Mouse (Mus musculus) limb, embryonic 14.5 days (tissue): ENCODE data around the gene Atl3. TPM values are rescaled to one million over a fixed set of nuclear protein-coding genes. Genes with fewer than 3 reads are reported as not detected.
A peak's percentile ranks its signal among the peaks of the same experiment; 100 is the strongest.
"Not testable (repeated sequence)": the region's sequence is repeated elsewhere in the genome, so short reads cannot be mapped to it uniquely, and the experiment has no call there.

ENCODE experiments used
- ATAC-seq: fragments of 200-750 bp; cut with Nextera tagmentation; 2 replicates; pipeline ENCODE4 v1.8.0; 2017; ENCODE audit warnings: low read depth, moderate number of reproducible peaks, moderate TSS enrichment; ENCODE audit not compliant: low FRiP score
- DNase-seq: peaks from one replicate; pipeline ENCODE4 v3.0.0-alpha.2; 2015; ENCODE audit warnings: low spot score
- H3K27ac ChIP-seq: fragments of 300-500 bp; sonication (generic); replicated peaks from 2 replicates; pipeline ENCODE4 v1.5.1; 2014; ENCODE audit warnings: low read depth, mild to moderate bottlenecking, low read length, moderate library complexity, mixed read lengths
- H3K27me3 ChIP-seq: fragments of 300-500 bp; sonication (generic); 2 replicates; pipeline ENCODE4 v1.6.1; 2014; ENCODE audit warnings: low read length, mixed read lengths; ENCODE audit not compliant: control insufficient read depth, insufficient read depth
- H3K36me3 ChIP-seq: fragments of 300-500 bp; sonication (generic); 2 replicates; pipeline ENCODE4 v1.6.1; 2014; ENCODE audit warnings: mild to moderate bottlenecking, low read length, moderate library complexity, mixed read lengths; ENCODE audit not compliant: control insufficient read depth, insufficient read depth
- H3K4me1 ChIP-seq: fragments of 300-500 bp; sonication (generic); 2 replicates; pipeline ENCODE4 v1.6.1; 2014; ENCODE audit warnings: antibody characterized with exemption, low read length, mixed read lengths; ENCODE audit not compliant: control insufficient read depth, insufficient read depth
- H3K4me2 ChIP-seq: fragments of 300-500 bp; sonication (generic); replicated peaks from 2 replicates; pipeline ENCODE4 v1.6.1; 2014; ENCODE audit warnings: low read depth, mild to moderate bottlenecking, low read length, moderate library complexity; ENCODE audit not compliant: severe bottlenecking
- H3K4me3 ChIP-seq: fragments of 300-500 bp; sonication (generic); replicated peaks from 2 replicates; pipeline ENCODE4 v1.5.1; 2014; ENCODE audit warnings: low read length
- H3K9ac ChIP-seq: fragments of 300-500 bp; sonication (generic); 2 replicates; pipeline ENCODE4 v1.6.1; 2014; ENCODE audit warnings: mild to moderate bottlenecking, low read depth, low read length, moderate library complexity; ENCODE audit not compliant: severe bottlenecking
- H3K9me3 ChIP-seq: fragments of 300-500 bp; sonication (generic); 2 replicates; pipeline ENCODE4 v1.6.1; 2016; ENCODE audit warnings: low read length; ENCODE audit not compliant: control insufficient read depth
- POLR2A ChIP-seq: fragments of 200-500 bp; IDR thresholded peaks from 2 replicates; pipeline ENCODE4 v1.8.0; 2012; ENCODE audit warnings: inconsistent platforms, mild to moderate bottlenecking, moderate library complexity, borderline replicate concordance; ENCODE audit not compliant: insufficient read depth, insufficient read length; ENCODE audit errors: extremely low read depth
- WGBS: fragments of 180-500 bp; shearing (Covaris S2); extraction: QIAGEN DNeasy Blood & Tissue Kit; methylation state at CpG from one replicate; pipeline ENCODE4 v1.1.7; 2014; 5-methylcytosine and 5-hydroxymethylcytosine counted together
- polyA plus RNA-seq, 2 experiments: library from polyadenylated mRNA; depleted of rRNA in 1 of 2; stranded (reverse) in 1 of 2; unstranded in 1 of 2; fragments of >200 nt; fragmentation: Nextera tagmentation in 1 of 2; extraction: Ambion mirVana in 1 of 2; gene quantifications; 2 replicates each; pipeline versions ENCODE4 v1.2.1 to v1.2.3; 2012 to 2014

Atl3 gene
- polyA plus RNA-seq, 2 experiments: 19.0 to 32.9 TPM

DNA sequence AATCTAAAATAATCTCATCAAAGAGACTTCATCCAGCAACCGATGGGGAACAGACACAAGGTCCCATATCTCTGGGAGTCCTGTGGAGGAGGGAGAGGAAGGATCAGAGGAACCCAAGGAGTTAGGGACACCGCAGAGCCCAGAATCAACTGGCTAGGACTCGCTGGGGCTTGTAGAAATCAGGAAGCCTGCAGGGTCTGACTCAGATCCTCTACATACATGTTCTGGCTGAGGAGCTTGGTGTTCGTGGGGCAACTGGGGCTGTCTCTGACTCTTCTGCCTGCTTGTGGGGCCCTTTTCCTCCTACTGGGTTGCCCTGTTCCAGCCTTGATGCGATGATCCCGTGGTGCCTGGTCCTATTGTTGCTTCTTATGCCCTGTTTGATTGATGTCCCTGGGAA is 1.9 kb upstream of the Atl3 start:
- 75% methylated on average over 6 of the region's 6 CpGs for WGBS
- ATAC-seq (no peak), DNase-seq (no peak)
- H3K9ac ChIP-seq: no peak overlapping the region
- H3K9me3 ChIP-seq: no peaks in the 10 kb centered on the region
- H3K4me3 ChIP-seq: no peak overlapping the region
- no peaks in the 10 kb centered on the region for H3K27me3 ChIP-seq
- H3K4me2 ChIP-seq: no peak overlapping the region
- TF ChIP-seq POLR2A: no peak
- H3K36me3 ChIP-seq: no peaks in the 10 kb centered on the region
- no peak overlapping the region for H3K27ac ChIP-seq
- no peaks in the 10 kb centered on the region for H3K4me1 ChIP-seq

DNA sequence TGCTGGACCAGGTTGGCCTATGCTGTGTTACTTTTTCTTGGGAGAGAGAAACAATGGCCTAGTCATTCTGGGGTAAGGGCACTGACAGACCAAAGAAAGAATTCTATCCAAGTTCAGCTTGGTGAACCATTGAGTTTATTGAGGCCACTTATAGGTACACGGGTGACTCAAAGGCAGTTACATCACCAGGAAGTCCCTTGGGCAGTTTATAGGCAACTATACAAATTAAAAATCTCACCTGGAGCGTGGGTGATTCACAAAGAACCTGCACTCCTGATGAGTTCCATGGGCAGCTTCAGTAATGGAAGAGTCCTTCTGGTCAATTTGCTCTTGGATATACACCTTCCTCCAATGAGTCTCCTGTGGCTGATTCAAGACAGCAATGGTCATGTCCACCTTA is 1.2 kb upstream of the Atl3 start:
- no peak overlapping the region for H3K27ac ChIP-seq
- ATAC-seq (no peak), DNase-seq (no peak)
- 91% methylated on average over 2 of the region's 2 CpGs for WGBS
- no peaks in the 10 kb centered on the region for H3K4me1 ChIP-seq
- no peaks in the 10 kb centered on the region for H3K36me3 ChIP-seq
- no peaks in the 10 kb centered on the region for H3K9me3 ChIP-seq
- H3K9ac ChIP-seq: no peak overlapping the region
- H3K4me2 ChIP-seq: no peak overlapping the region
- no peaks in the 10 kb centered on the region for H3K27me3 ChIP-seq
- TF ChIP-seq POLR2A: no peak
- no peak overlapping the region for H3K4me3 ChIP-seq

DNA sequence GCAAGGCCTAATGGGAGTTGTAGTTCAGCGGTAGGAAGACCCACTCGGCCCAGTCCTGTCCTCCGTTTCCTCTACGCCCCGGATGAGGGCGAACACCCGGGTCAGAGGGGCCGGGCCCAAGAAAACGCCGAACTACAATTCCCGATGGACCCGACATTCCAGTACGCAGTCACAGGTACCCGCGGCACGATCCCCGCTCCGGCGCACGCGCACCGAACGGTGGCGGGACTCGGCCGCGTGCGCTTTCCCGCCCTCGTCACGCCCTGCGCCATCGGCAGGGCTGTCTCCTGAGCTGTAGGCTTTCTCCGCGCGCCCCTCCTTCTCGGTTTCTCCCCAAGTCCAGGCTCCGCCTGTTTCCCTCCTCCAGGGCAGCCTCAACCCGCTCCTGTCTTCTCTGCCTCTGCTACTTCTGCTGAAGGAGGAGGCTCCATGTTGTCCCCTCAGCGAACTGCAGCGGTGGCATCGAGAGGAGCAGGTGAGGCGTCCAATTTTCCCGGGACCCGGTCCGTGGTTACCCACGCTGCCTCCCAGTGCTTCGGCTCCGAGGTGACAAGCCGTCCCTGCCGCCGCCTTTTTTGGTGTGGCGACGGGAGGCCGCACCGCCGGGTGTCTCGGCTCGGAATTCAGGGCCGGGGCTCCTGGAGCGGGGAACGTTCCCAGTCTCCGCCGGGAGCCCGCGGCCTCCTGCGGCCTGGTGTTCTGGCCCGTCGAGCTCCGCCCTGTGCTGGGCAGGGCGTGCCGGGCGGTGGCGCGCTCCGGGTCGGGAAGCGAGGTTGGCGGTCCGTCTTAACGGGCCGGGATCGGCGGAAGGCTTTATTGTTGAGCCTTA is 561 bp downstream of the Atl3 start:
- Histone ChIP-seq H3K9ac (peak overlapping the region; percentile 84), H3K4me2 (peak overlapping the region; percentile 65), H3K27me3 (no peaks in the 10 kb centered on the region), H3K4me1 (no peaks in the 10 kb centered on the region), H3K36me3 (no peaks in the 10 kb centered on the region), H3K9me3 (no peaks in the 10 kb centered on the region), H3K27ac (peak overlapping the region; percentile 95), H3K4me3 (peak overlapping the region; percentile 67)
- WGBS: under 1% methylated on average over 80 of the region's 84 CpGs
- peak; percentile 65; the same call in 1 of the 2 replicates for TF ChIP-seq POLR2A
- ATAC-seq: peak; percentile 94
- DNase-seq: peak; percentile 97

DNA sequence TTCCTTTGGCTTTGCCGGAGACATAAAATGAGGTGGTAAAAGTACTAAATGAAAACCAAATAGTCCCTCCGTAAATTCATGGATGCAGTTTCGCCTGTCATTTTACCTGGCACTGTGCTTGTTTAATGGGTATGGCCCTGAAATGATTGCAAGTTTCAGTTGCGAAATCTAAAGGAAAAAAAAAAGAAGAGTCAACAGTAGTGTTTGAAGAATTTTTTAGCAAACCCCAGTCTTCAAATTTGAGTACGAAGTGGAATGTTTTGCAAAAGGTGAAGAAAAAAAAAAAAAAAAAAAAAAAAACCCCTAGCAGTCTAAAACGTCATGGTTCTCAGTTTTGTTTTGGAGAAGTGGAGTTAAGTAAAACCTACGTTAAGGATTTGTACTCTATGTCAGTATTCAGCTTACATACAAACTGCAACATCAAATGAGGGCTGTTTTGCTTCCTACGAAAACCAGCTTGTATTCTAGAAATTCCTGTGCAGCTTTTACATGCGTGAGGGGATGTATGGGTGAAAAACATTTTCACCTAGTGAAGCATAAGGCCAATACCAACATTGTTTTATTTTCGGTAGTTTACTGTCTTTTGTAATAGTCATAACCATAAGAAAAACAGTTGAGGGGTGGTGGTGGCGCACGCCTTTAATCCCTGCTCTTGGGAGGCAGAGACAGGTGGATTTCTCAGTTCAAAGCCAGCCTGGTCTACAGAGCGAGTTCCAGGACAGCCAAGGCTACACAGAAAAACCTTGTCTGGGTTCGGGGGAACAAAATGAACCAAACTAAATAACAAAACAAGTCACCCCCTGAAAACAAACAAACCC is 1.6 kb downstream of the Atl3 start:
- Histone ChIP-seq H3K4me2 (peak overlapping the region; percentile 65), H3K27me3 (no peaks in the 10 kb centered on the region), H3K4me1 (no peaks in the 10 kb centered on the region), H3K36me3 (no peaks in the 10 kb centered on the region), H3K4me3 (peak overlapping the region; percentile 67), H3K9ac (peak overlapping the region; percentile 84), H3K9me3 (no peaks in the 10 kb centered on the region), H3K27ac (peak overlapping the region; percentile 95; the same call in 1 of the 2 replicates)
- 39% methylated on average over 14 of the region's 14 CpGs for WGBS
- ATAC-seq: no peak
- DNase-seq: no peak
- TF ChIP-seq POLR2A: no peak

DNA sequence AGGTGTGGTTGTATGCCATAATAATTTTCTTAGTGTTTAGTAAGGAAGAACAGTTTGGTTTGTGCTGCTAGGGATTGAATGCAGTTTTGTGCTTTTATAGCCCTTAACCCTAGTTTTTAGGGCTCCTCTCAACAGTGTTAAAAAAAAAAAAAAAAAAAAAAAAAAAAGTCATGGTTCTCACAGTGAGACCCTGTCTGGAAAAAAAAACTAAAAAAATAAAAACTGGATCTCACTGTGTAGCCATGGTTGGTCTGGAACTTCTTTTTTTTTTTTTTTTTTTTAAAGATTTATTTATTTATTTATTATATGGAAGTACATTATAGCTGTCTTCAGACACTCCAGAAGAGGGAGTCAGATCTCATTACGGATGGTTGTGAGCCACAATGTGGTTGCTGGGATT is 2.2 kb downstream of the Atl3 start:
- not testable (repeated sequence) for H3K4me1 ChIP-seq, DNase-seq, ATAC-seq, H3K27me3 ChIP-seq, H3K36me3 ChIP-seq, H3K4me2 ChIP-seq, H3K27ac ChIP-seq, H3K9ac ChIP-seq, H3K4me3 ChIP-seq, H3K9me3 ChIP-seq
- 62% methylated on average over 1 of the region's 1 CpGs for WGBS
